Mouse (Mus musculus) retina, postnatal 1 day (tissue): ENCODE measurements around the gene Plekhj1.
A peak's percentile ranks its signal among the peaks of the same experiment; 100 is the strongest.
"Not testable (repeated sequence)": the region's sequence is repeated elsewhere in the genome, so short reads cannot be mapped to it uniquely, and the experiment has no call there.

Experiments
- DNase-seq: peaks from one replicate; pipeline ENCODE4 v3.0.0-alpha.2; 2012

The Plekhj1 gene

GRCm38 (mm10) chr10:80798150-80799006 lies at the start of gene Plekhj1, which contains the start of gene Sf3a2:
Gene Plekhj1 (minus strand): TSS chr10:80798626.
Gene Sf3a2 (plus strand): TSS chr10:80798198.
- DNase-seq, result peak; percentile 98

GRCm38 (mm10) chr10:80845732-80846131 lies 47.3 kb upstream of the Plekhj1 start:
- no peak for DNase-seq

GRCm38 (mm10) chr10:80845055-80845693 lies 46.7 kb upstream of the Plekhj1 start:
- no peak for DNase-seq

- peak; percentile 71 for DNase-seq
Measured at GRCm38 (mm10) chr10:80843931-80844547, 45.6 kb upstream of the Plekhj1 start, which contains the start of gene Lingo3. Gene Lingo3 (minus strand): TSS chr10:80844039.

- no peak for DNase-seq
Measured at GRCm38 (mm10) chr10:80843087-80843930, 44.9 kb upstream of the Plekhj1 start.

GRCm38 (mm10) chr10:80842334-80842733 lies 43.9 kb upstream of the Plekhj1 start:
- DNase-seq, result no peak

GRCm38 (mm10) chr10:80841685-80842084 lies 43.3 kb upstream of the Plekhj1 start:
- DNase-seq, result peak; percentile 84

GRCm38 (mm10) chr10:80839848-80840247 lies 41.4 kb upstream of the Plekhj1 start:
- DNase-seq, result no peak

GRCm38 (mm10) chr10:80838346-80838912 lies 40.0 kb upstream of the Plekhj1 start:
- no peak for DNase-seq

GRCm38 (mm10) chr10:80837827-80838226 lies 39.4 kb upstream of the Plekhj1 start:
- DNase-seq, result peak; percentile 93

GRCm38 (mm10) chr10:80836949-80837379 lies 38.5 kb upstream of the Plekhj1 start:
- peak; percentile 79 for DNase-seq

- peak; percentile 69 for DNase-seq
Measured at GRCm38 (mm10) chr10:80835617-80836016, 37.2 kb upstream of the Plekhj1 start.

GRCm38 (mm10) chr10:80832818-80833217 lies 34.4 kb upstream of the Plekhj1 start:
- DNase-seq, result peak; percentile 52

GRCm38 (mm10) chr10:80831136-80831535 lies 32.7 kb upstream of the Plekhj1 start:
- peak; percentile 86 for DNase-seq

GRCm38 (mm10) chr10:80829359-80830278 lies 31.2 kb upstream of the Plekhj1 start:
- no peak for DNase-seq

- DNase-seq, result not testable (repeated sequence)
Measured at GRCm38 (mm10) chr10:80828587-80828986, 30.2 kb upstream of the Plekhj1 start.

GRCm38 (mm10) chr10:80827870-80828420 lies 29.5 kb upstream of the Plekhj1 start:
- DNase-seq, result no peak

- no peak for DNase-seq
Measured at GRCm38 (mm10) chr10:80827063-80827869, 28.8 kb upstream of the Plekhj1 start.
